Mouse (Mus musculus): ENCODE measurements around the gene Grm4. TPM values are rescaled to one million over a fixed set of nuclear protein-coding genes. Genes with fewer than 3 reads are reported as not detected.

The Grm4 gene
- total RNA-seq, 2 experiments from 2014 or later, result 0.29 to 0.39 TPM

GRCm38 (mm10) chr17:27513279-27513915, 7.8 kb downstream of the Grm4 start:
- DNase-seq (ENCODE audit: low spot score in 2 of 2), result no peak

DNA sequence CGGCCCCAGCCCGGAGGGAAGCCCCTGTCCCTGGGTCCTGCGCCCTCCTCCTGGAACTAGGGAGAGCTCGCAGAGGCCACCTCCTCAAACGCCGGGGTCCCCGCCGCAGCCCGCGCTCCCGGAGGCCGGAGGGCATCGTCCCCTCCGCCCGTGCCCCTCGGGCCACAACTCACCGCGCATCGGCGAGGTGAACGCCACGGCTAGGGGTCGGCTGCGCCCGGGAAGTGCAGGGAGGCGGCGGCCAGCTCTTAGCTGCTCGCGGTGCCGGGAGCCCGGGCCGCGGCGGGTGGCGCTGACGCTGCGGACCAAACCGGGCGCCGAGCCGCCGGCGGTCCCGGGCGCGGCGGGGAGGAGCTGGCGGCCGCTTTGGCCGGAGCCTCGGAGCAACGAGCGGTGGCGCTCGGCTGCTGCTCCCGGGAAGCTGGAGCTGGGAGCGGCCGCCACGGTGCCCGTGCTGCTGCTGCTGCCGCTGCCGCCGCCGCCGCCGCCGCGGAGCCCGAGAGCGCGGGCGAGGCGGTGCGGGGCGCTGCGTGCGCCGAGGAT, 8.5 kb downstream of the Grm4 start:
- DNase-seq (ENCODE audit: low spot score in 2 of 2), result no peak

- no peak for DNase-seq (ENCODE audit: low spot score in 2 of 2)
Measured at GRCm38 (mm10) chr17:27511865-27512618, 9.2 kb downstream of the Grm4 start.

DNA sequence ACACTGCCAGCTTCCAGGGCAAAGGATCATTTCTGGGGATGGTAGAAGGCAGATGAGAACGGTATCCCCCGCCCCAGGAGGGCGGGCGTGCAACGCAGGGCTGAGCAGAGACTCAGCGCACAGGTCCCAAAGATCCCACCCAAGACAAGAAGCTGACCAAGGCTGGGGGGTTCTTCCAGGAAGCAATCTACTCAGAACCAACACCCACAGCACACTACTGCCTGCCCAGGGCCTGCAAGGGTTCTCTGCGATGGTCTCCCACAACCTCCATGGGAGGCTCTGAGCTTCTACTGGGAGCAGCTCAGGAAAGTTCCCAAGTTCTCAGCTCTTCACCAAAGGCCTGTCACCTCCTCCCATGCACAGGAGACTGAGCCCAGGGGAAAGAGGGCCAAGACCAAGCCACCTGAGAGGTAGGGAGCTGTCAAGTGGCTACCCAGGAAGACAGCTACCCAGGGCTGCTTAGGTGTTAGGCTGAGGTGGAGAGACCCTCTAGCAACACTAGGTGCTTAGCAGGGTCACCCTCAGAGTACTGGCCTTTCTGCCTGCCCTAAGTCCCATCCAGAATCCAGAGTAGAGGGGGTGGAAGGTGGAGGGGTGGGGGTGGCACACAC, 10.0 kb downstream of the Grm4 start:
- DNase-seq (ENCODE audit: low spot score in 2 of 2), result no peak

GRCm38 (mm10) chr17:27510258-27511124, 10.7 kb downstream of the Grm4 start:
- no peak for DNase-seq (ENCODE audit: low spot score in 2 of 2)

- DNase-seq (ENCODE audit: low spot score in 2 of 2), result no peak
Measured at GRCm38 (mm10) chr17:27509056-27509455, 12.1 kb downstream of the Grm4 start.

- no peak for DNase-seq (ENCODE audit: low spot score in 2 of 2)
Measured at GRCm38 (mm10) chr17:27508513-27508912, 12.7 kb downstream of the Grm4 start.

GRCm38 (mm10) chr17:27508002-27508401, 13.2 kb downstream of the Grm4 start:
- DNase-seq (ENCODE audit: low spot score in 2 of 2), result no peak

- no peak for DNase-seq (ENCODE audit: low spot score in 2 of 2)
Measured at GRCm38 (mm10) chr17:27507591-27507945, 13.6 kb downstream of the Grm4 start.

- no peak for DNase-seq (ENCODE audit: low spot score in 2 of 2)
Measured at GRCm38 (mm10) chr17:27506871-27507590, 14.2 kb downstream of the Grm4 start.

GRCm38 (mm10) chr17:27506362-27506761, 14.8 kb downstream of the Grm4 start:
- DNase-seq (ENCODE audit: low spot score in 2 of 2), result no peak

DNA sequence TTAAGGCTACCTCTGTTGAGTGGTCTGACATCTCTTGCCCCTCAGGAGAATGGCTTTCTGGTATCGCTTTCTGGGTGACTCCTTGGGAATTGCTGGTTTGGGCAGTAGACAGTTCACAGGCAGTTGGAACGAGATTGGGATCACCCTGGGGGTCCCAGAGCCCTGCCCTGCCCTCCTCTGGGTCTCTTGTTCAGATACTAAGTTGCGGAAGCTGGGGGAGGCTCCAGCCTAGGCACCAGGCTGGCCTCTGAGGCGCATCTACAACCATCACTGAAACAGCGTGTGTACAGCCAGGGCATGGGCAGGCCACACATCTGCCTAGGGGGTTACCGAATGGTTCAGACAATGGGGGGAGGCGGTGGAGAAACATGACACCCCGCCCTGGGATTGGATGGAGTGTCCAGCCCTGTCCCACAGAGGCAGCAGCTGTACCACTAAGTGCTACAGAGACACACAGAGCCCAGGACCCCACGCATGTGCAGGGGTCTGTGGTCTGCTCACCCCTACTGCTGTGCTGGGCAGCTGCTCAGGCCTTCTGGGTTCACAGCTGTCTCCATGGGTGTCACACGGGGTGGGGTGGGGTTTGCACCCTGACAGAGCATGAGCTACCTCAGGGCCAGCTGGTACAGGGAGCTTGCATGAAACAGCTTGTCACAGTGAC, 15.9 kb downstream of the Grm4 start:
- no peak for DNase-seq (ENCODE audit: low spot score in 2 of 2)

DNA sequence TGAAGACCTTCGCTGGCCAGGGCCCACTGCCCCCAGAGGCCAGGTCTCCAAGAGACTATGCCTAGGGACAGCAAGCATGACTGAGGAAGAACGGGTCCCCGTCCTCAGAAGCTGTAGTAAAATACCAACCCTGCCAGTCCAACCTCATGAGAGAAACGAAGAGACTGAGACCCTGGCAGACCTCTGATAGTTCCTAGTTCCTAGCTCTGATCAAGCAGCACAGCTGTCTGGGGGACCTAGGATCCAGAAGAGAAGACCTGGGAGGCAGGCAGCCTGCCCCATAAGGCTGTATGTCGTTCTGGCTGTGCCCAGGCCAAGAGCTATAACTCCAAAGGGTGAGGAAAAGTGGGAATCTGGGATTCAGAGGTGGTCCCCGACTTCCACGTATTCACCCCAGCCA, 17.3 kb downstream of the Grm4 start:
- no peak for DNase-seq (ENCODE audit: low spot score in 2 of 2)

DNA sequence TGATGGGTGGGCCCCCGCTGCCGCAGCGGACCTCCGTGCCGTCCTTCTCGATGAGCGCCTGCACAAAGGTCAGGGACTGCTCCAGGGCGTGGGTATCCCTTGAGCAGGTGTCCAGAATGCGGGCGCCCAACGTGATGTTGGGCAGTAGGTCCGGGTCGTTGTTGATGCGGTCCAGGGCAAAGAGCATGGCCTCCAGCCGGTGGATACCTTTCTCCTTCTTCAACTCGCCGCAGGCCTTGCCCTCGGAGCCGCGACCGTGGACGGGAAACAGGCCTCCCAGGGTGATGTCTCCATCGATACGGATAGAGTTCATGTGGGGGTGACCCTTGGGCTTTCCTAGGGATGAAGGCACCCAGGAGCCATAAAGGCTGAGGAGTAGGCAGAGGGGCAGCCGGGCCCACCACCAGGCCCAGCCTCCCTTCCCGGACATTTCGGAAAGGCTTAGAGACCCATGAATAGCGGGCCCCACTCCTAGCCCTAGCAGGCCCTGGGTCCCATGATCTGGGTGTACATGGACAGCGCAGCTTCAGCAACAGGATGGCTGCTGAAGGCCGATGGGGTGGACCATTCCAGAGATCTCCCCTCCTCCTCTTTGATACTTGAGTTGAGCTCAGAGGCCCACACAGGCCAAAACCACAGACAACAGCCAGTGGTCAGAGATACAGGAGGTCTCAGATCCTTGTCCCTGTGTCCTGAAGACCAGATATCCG, 18.3 kb downstream of the Grm4 start:
- no peak for DNase-seq (ENCODE audit: low spot score in 2 of 2)

DNA sequence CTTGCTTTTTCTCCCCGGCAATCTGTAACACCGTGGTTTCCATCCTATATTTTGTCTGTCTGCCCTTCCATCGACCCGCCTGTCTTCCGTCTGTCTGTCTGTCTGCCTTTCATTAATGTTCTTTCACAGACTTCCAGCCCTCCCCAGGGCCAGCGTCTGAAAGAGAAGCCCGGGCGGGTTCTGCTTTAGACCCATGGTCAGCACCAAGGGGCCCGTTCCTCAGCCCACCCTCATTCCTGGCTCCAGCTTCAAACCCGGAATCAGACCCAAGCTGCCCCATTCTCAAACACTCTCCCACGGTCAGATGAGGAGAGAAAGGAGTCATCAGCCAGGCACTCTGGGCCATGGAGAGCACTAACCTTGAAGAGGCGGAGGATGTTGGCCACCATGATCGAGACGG, 18.9 kb downstream of the Grm4 start:
- DNase-seq (ENCODE audit: low spot score in 2 of 2), result no peak

DNA sequence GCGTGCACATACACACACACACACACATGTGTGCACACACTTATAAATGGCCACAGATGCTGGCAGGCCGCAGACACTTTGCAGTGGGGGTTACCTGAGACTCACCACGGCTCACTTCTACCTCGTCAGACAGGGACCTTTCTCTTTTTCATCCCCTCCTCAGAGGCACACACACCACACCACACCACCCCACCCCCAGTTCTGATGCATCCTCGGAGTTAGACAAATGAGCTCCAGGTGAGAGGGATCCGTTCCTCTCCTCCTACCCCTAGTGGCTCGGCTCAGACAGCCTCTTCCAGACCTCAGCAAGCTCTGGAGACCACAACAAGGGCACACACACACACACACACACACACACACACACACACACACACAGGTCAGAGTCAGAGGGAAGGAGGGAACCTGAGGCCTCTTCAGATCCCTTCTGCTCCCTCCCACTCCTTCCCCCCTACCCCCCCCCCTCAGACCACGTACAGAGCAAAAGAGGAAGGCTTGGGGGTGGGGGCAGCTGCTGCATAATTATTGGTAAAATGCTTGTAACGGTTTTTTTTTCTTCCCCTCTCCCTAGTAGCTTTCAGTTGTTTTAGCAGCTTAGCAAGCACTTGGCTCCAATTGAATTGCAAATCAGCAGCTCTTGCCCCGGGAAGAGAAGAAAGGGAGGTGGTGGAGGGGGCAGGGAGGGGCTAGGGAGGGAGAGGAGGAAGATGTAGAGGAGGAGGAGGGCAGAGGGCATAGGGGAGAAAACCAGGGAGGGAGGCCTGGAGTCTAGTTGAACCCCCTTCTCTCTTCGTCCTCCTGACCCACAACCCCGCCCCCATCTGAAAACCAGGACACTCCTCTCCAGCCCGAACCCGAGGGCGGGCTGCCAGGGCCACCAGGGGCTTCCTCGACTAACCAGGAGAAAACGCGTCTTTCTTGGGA, 19.6 kb downstream of the Grm4 start:
- DNase-seq (ENCODE audit: low spot score in 2 of 2), result no peak

- DNase-seq (ENCODE audit: low spot score in 2 of 2), result no peak
Measured at GRCm38 (mm10) chr17:27500811-27501210, 20.4 kb downstream of the Grm4 start.

DNA sequence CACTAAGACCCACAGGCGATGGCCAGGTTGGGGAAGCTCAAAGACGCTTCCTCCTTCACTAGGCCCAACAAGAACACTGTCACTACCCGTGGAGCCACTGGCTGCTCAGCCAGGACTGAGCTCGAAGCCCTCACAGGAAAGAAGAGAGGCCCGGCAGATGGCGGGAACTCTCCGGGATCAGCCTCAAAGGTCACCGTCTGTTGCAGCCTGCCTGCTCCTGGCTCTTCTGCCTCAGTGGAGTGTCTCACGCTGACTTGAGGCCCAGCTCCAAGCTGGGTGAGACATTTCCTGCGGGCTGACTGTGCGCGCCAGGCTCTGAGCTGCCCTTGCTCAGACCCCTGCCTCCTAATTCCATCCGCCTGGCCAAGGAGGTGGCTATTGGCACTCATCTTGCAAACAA, 22.1 kb downstream of the Grm4 start:
- DNase-seq (ENCODE audit: low spot score in 2 of 2), result no peak

Measured in gastrocnemius, postnatal 4 days (tissue).